Mouse (Mus musculus) cerebellum, adult 8-10 months (tissue): Measurements from ENCODE around the gene Lpcat3.

Source experiments
- DNase-seq: peaks from one replicate; pipeline ENCODE4 v3.0.0; 2022

Gene Lpcat3

GRCm38 (mm10) chr6:124740888-124741761 lies 78.3 kb downstream of the Lpcat3 start, which contains the start of gene Grcc10:
Gene Grcc10, minus strand, starts transcription at chr6:124741374.
- peak; percentile 83 for DNase-seq

GRCm38 (mm10) chr6:124741842-124742241 lies 79.0 kb downstream of the Lpcat3 start:
- peak; percentile 27 for DNase-seq

- peak; percentile 39 for DNase-seq
Measured at GRCm38 (mm10) chr6:124742839-124743514, 80.2 kb downstream of the Lpcat3 start.

GRCm38 (mm10) chr6:124743647-124744046 lies 80.8 kb downstream of the Lpcat3 start:
- DNase-seq, result peak; percentile 27

- DNase-seq, result peak; percentile 72
Measured at GRCm38 (mm10) chr6:124744755-124745321, 82.0 kb downstream of the Lpcat3 start.

GRCm38 (mm10) chr6:124745490-124746295 lies 82.9 kb downstream of the Lpcat3 start:
- peak; percentile 96 for DNase-seq

- DNase-seq, result no peak
Measured at GRCm38 (mm10) chr6:124746296-124746605, 83.4 kb downstream of the Lpcat3 start.

GRCm38 (mm10) chr6:124746654-124747632 lies 84.1 kb downstream of the Lpcat3 start:
- DNase-seq, result peak; percentile 39

- no peak for DNase-seq
Measured at GRCm38 (mm10) chr6:124750405-124750804, 87.6 kb downstream of the Lpcat3 start.

- DNase-seq, result no peak
Measured at GRCm38 (mm10) chr6:124753861-124754260, 91.0 kb downstream of the Lpcat3 start.
